Mouse (Mus musculus) neural tube, embryonic 10.5 days (tissue): ENCODE measurements around the gene Frmd4a.

Source experiments
- DNase-seq: peaks from one replicate; pipeline ENCODE4 v3.0.0-alpha.2; 2017; ENCODE audit warnings: low spot score; ENCODE audit errors: extremely low spot score

The Frmd4a gene

GRCm38 (mm10) chr2:4651500-4652285 lies 634.2 kb downstream of the Frmd4a start, which contains the start of gene Prpf18:
Gene Prpf18 (minus strand): TSS chr2:4652113.
- peak; percentile 94 for DNase-seq

- no peak for DNase-seq
Measured at GRCm38 (mm10) chr2:4660677-4661076, 643.2 kb downstream of the Frmd4a start.
